Mouse (Mus musculus) heart, embryonic 11.5 days (tissue): Measurements from ENCODE around the gene Tbl1x. TPM values are rescaled to one million over a fixed set of nuclear protein-coding genes. Genes with fewer than 3 reads are reported as not detected.

Experiments
- ATAC-seq: fragments of 200-750 bp; cut with Nextera tagmentation; replicated peaks from 2 replicates; pipeline ENCODE4 v1.8.0; 2017; ENCODE audit warnings: moderate library complexity; ENCODE audit not compliant: insufficient number of reproducible peaks, low FRiP score, low TSS enrichment
- H3K27ac ChIP-seq: fragments of 300-500 bp; sonication (generic); 2 replicates; pipeline ENCODE4 v1.5.1; 2014; ENCODE audit warnings: mild to moderate bottlenecking, low read depth, low read length
- H3K27me3 ChIP-seq: fragments of 300-500 bp; sonication (generic); 2 replicates; pipeline ENCODE4 v1.6.1; 2014; ENCODE audit warnings: mild to moderate bottlenecking, low read length, mixed read lengths; ENCODE audit not compliant: control insufficient read depth, insufficient read depth
- H3K36me3 ChIP-seq: fragments of 300-500 bp; sonication (generic); 2 replicates; pipeline ENCODE4 v1.6.1; 2014; ENCODE audit warnings: mild to moderate bottlenecking, low read length, moderate library complexity, mixed read lengths; ENCODE audit not compliant: control insufficient read depth, insufficient read depth
- H3K4me1 ChIP-seq: fragments of 300-500 bp; sonication (generic); 2 replicates; pipeline ENCODE4 v1.6.1; 2014; ENCODE audit warnings: low read length; ENCODE audit not compliant: control insufficient read depth, insufficient read depth
- H3K4me2 ChIP-seq: fragments of 300-500 bp; sonication (generic); 2 replicates; pipeline ENCODE4 v1.6.1; 2014; ENCODE audit warnings: mild to moderate bottlenecking, moderate library complexity
- H3K4me3 ChIP-seq: fragments of 300-500 bp; sonication (generic); 2 replicates; pipeline ENCODE4 v1.5.1; 2014; ENCODE audit warnings: low read depth, low read length
- H3K9ac ChIP-seq: fragments of 300-500 bp; sonication (generic); 2 replicates; pipeline ENCODE4 v1.6.1; 2014; ENCODE audit warnings: mild to moderate bottlenecking, low read depth, low read length, moderate library complexity
- H3K9me3 ChIP-seq: fragments of 300-500 bp; sonication (generic); replicated peaks from 2 replicates; pipeline ENCODE4 v1.6.1; 2016; ENCODE audit warnings: low read length; ENCODE audit not compliant: control insufficient read depth
- WGBS: fragments of 180-500 bp; shearing (Covaris S2); extraction: QIAGEN DNeasy Blood & Tissue Kit; methylation state at CpG from one replicate; pipeline ENCODE4 v1.1.7; 2014; ENCODE audit not compliant: insufficient replicate concordance; 5-methylcytosine and 5-hydroxymethylcytosine counted together
- polyA plus RNA-seq: library from polyadenylated mRNA; unstranded; fragments of >200 nt; fragmentation: Nextera tagmentation; extraction: Ambion mirVana; gene quantifications from 2 replicates; pipeline ENCODE4 v1.2.1, GENCODE M21; 2014

Tbl1x gene
- polyA plus RNA-seq, 1 experiment from 2014 or later, result 63.6 TPM

DNA sequence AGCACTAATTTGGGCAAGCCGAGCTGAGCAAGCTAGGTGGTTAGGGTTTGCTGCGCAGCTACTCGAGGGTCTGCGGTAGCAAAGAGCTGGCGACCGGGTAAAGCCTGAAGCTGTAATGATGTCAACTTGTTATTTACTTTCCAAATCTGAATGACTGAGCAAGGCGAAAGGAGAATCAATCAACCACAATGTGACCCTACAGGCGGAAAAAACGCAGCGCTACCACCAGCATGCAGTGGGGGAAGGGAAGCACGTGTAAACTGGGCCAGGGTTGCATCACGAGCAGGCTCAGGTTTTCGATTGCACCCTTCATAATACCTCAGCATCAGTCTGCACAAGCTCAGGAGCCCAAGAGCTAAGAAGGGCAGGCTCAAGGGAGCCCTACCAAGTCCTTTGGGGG, 1.7 kb upstream of the Tbl1x start:
- 14% methylated on average over 13 of the region's 13 CpGs for WGBS
- no peaks in the 10 kb centered on the region for H3K36me3 ChIP-seq
- peak overlapping the region; percentile 62 for H3K4me2 ChIP-seq
- H3K9me3 ChIP-seq, result no peaks in the 10 kb centered on the region
- peak overlapping the region; percentile 94 for H3K27ac ChIP-seq
- 0 out of 2 replicates have a peak, but pooled peaks have one; percentile 19 for ATAC-seq
- no peaks in the 10 kb centered on the region for H3K4me1 ChIP-seq
- peak overlapping the region; percentile 21 for H3K4me3 ChIP-seq
- peak overlapping the region; percentile 16; the same call in 1 of the 2 replicates for H3K9ac ChIP-seq
- H3K27me3 ChIP-seq, result no peaks in the 10 kb centered on the region

- no peaks in the 10 kb centered on the region for H3K27me3 ChIP-seq
- peak overlapping the region; percentile 10; the same call in 1 of the 2 replicates for H3K9ac ChIP-seq
- H3K27ac ChIP-seq, result peak overlapping the region; percentile 94
- no peaks in the 10 kb centered on the region for H3K9me3 ChIP-seq
- H3K36me3 ChIP-seq, result no peaks in the 10 kb centered on the region
- peak overlapping the region; percentile 62 for H3K4me2 ChIP-seq
- peak overlapping the region; percentile 70; the same call in 1 of the 2 replicates for H3K4me3 ChIP-seq
- no peaks in the 10 kb centered on the region for H3K4me1 ChIP-seq
- ATAC-seq, result no peak
- 13% methylated on average over 10 of the region's 10 CpGs for WGBS
Observed at GRCm38 (mm10) chrX:77509776-77510175, 1.0 kb upstream of the Tbl1x start.

- Histone ChIP-seq H3K27me3 (no peaks in the 10 kb centered on the region), H3K9me3 (no peaks in the 10 kb centered on the region), H3K9ac (peak overlapping the region; percentile 90), H3K36me3 (no peaks in the 10 kb centered on the region), H3K4me3 (peak overlapping the region; percentile 70), H3K27ac (peak overlapping the region; percentile 94), H3K4me2 (peak overlapping the region; percentile 63), H3K4me1 (peaks cover 7% of the 10 kb centered on the region)
- ATAC-seq, result peak; percentile 20; the same call in 1 of the 2 replicates
- WGBS, result 9% methylated on average over 48 of the region's 55 CpGs
Observed at GRCm38 (mm10) chrX:77511301-77511993, 634 bp downstream of the Tbl1x start.

- Histone ChIP-seq H3K4me1 (peaks cover 9% of the 10 kb centered on the region), H3K4me2 (peak overlapping the region; percentile 63), H3K9ac (peak overlapping the region; percentile 90), H3K9me3 (no peaks in the 10 kb centered on the region), H3K27me3 (no peaks in the 10 kb centered on the region), H3K36me3 (no peaks in the 10 kb centered on the region), H3K27ac (peak overlapping the region; percentile 94), H3K4me3 (peak overlapping the region; percentile 70)
- ATAC-seq, result no peak
- WGBS, result 22% methylated on average over 12 of the region's 12 CpGs
Observed at GRCm38 (mm10) chrX:77511994-77512485, 1.2 kb downstream of the Tbl1x start.

GRCm38 (mm10) chrX:77517274-77518085, 6.7 kb downstream of the Tbl1x start:
- Histone ChIP-seq H3K4me2 (no peak overlapping the region), H3K4me3 (no peak overlapping the region), H3K27ac (no peak overlapping the region), H3K27me3 (no peaks in the 10 kb centered on the region), H3K9me3 (no peaks in the 10 kb centered on the region), H3K4me1 (peaks cover 15% of the 10 kb centered on the region), H3K36me3 (no peaks in the 10 kb centered on the region), H3K9ac (no peak overlapping the region)
- ATAC-seq, result no peak
- WGBS, result 38% methylated on average over 8 of the region's 8 CpGs

GRCm38 (mm10) chrX:77518929-77519328, 8.1 kb downstream of the Tbl1x start:
- Histone ChIP-seq H3K9me3 (no peaks in the 10 kb centered on the region), H3K4me3 (no peak overlapping the region), H3K27me3 (no peaks in the 10 kb centered on the region), H3K4me2 (no peak overlapping the region), H3K27ac (no peak overlapping the region), H3K9ac (no peak overlapping the region), H3K4me1 (peaks cover 15% of the 10 kb centered on the region), H3K36me3 (no peaks in the 10 kb centered on the region)
- WGBS, result 78% methylated on average over 1 of the region's 1 CpGs
- no peak for ATAC-seq

GRCm38 (mm10) chrX:77522842-77523375, 12.1 kb downstream of the Tbl1x start:
- Histone ChIP-seq H3K9me3 (no peaks in the 10 kb centered on the region), H3K36me3 (no peaks in the 10 kb centered on the region), H3K9ac (no peak overlapping the region), H3K4me1 (0 out of 2 replicates have a peak, but pooled peaks cover 1% of the 10 kb centered on the region), H3K27ac (no peak overlapping the region), H3K4me2 (no peak overlapping the region), H3K4me3 (no peak overlapping the region), H3K27me3 (no peaks in the 10 kb centered on the region)
- WGBS, result 27% methylated on average over 3 of the region's 3 CpGs
- ATAC-seq, result no peak

DNA sequence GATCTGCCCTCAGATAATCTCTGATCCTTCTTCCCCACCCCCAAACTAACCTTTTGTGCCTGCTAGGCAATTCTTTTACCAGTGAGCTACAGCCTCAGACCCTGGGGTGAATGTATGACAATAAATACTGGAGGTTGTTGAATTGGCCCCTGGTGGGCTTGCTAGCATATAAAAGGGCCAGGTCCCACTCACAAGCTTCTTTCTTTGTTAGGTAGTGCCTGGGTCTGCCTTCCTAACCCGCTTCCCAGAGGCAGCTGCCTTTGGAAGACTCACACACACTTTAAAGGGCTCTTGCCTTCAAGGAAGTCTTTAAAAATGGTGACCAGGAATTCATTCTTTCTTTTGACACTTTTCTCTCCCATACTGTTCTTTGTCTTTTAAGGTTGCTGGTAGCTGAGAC, 14.4 kb downstream of the Tbl1x start:
- WGBS, result 59% methylated on average over 1 of the region's 1 CpGs
- Histone ChIP-seq H3K4me3 (no peak overlapping the region), H3K27ac (no peak overlapping the region), H3K9ac (no peak overlapping the region), H3K36me3 (no peaks in the 10 kb centered on the region), H3K27me3 (no peaks in the 10 kb centered on the region), H3K4me2 (no peak overlapping the region), H3K4me1 (no peaks in the 10 kb centered on the region), H3K9me3 (no peaks in the 10 kb centered on the region)
- no peak for ATAC-seq
